Mouse (Mus musculus) olfactory bulb, adult 2 months (tissue): ENCODE data around the gene Cct7. TPM values are rescaled to one million over a fixed set of nuclear protein-coding genes. Genes with fewer than 3 reads are reported as not detected.

Experiments used
- H3K27ac ChIP-seq: fragments of 200-500 bp; 2 replicates; pipeline ENCODE4 v1.5.1; 2012; ENCODE audit warnings: low read depth, low read length; ENCODE audit not compliant: insufficient read depth
- H3K4me1 ChIP-seq: fragments of 200-500 bp; 2 replicates; pipeline ENCODE4 v1.6.1; 2012; ENCODE audit warnings: low read length; ENCODE audit not compliant: control insufficient read depth, insufficient read depth
- H3K4me3 ChIP-seq: fragments of 200-500 bp; 2 replicates; pipeline ENCODE4 v1.5.1; 2012; ENCODE audit warnings: mild to moderate bottlenecking, low read depth, low read length, moderate library complexity; ENCODE audit not compliant: insufficient read depth
- CTCF ChIP-seq: fragments of 200-500 bp; IDR thresholded peaks from 2 replicates; pipeline ENCODE4 v1.5.1; 2012; ENCODE audit warnings: low read depth, mild to moderate bottlenecking, low read length, moderate library complexity; ENCODE audit not compliant: insufficient read depth
- POLR2A ChIP-seq: fragments of 200-500 bp; IDR thresholded peaks from 2 replicates; pipeline ENCODE4 v1.6.1; 2012; ENCODE audit warnings: mild to moderate bottlenecking, low read depth, low read length, moderate library complexity; ENCODE audit not compliant: insufficient read depth
- WGBS: fragments of 180-500 bp; shearing (Covaris S2); methylation state at CpG from one replicate; pipeline ENCODE4 v1.1.7; 2018; 5-methylcytosine and 5-hydroxymethylcytosine counted together
- polyA plus RNA-seq: library from polyadenylated mRNA; stranded (reverse); fragments of >200 nt; gene quantifications from 2 replicates; pipeline ENCODE4 v1.2.4, GENCODE M21; 2012; ENCODE audit warnings: low replicate concordance; ENCODE audit not compliant: missing spikeins, insufficient read depth, insufficient read length

Gene Cct7
- polyA plus RNA-seq, 1 experiment = not detected

GRCm38 (mm10) chr6:85511286-85512055 is 60.2 kb downstream of the Cct7 start:
- 5% methylated on average over 88 of the region's 88 CpGs for WGBS
- peak overlapping the region; percentile 77 for H3K4me3 ChIP-seq
- no peak overlapping the region for H3K27ac ChIP-seq
- H3K4me1 ChIP-seq = peaks cover 18% of the 10 kb centered on the region
- no peak for TF ChIP-seq POLR2A
- TF ChIP-seq CTCF = no peak

DNA sequence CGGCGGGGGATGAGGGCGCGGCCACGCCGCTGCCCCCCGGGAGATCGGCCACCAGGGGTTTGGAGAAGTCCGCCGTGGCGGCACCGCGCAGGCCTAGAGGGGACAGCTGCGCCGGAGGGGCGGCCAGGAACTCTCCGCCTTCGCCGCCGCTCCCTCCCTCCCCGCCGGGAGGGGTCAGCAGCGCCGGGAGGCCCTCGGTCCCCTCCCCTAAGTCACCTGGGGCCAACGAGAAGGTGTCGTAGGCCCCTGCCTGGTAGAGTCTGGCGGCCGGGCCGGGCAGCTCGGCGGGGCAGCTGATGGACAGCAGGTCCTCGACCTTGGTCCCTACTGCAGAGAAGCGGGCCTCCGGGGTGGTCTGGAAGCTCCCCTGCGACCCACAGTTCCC is 60.7 kb downstream of the Cct7 start:
- Histone ChIP-seq H3K4me1 (peaks cover 18% of the 10 kb centered on the region), H3K27ac (no peak overlapping the region), H3K4me3 (peak overlapping the region; percentile 77)
- under 1% methylated on average over 35 of the region's 36 CpGs for WGBS
- TF ChIP-seq CTCF (no peak), POLR2A (no peak; the same call in 1 of the 2 replicates)

GRCm38 (mm10) chr6:85512577-85513530 is 61.5 kb downstream of the Cct7 start:
- peak overlapping the region; percentile 77 for H3K4me3 ChIP-seq
- 1% methylated on average over 82 of the region's 90 CpGs for WGBS
- H3K27ac ChIP-seq = peak overlapping the region; percentile 60
- no peak for TF ChIP-seq CTCF
- H3K4me1 ChIP-seq = peaks cover 19% of the 10 kb centered on the region

DNA sequence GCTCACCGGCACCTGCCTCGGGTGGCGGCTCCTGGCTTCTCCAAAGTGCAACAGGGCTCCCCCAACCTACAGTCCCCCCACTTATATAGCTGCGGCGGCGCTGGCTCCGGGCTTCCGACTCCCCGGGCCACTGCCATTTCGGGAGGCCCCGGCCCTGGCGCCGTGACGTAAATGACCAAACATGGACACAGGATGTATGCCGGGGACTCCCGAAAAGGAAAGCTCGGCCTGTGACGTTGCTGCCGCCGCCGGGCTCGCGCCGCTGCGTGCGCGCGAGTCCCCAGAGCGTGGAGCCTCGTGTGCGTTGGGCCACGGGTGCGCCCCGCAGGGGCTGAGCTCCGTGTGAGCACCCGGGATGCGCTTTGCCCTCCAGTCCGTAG is 62.2 kb downstream of the Cct7 start, which contains the start of gene Egr4:
Gene Egr4 (minus strand): TSS at position 59 of the 380 bp plus-strand sequence.
- Histone ChIP-seq H3K27ac (peak within 1 kb of the TSS; percentile 60), H3K4me1 (peaks cover 26% of the 10 kb centered on the region), H3K4me3 (peak within 1 kb of the TSS; percentile 77)
- under 1% methylated on average over 35 of the region's 38 CpGs for WGBS
- no peak for TF ChIP-seq CTCF
- TF ChIP-seq POLR2A = peak; percentile 50; the same call in 1 of the 2 replicates

GRCm38 (mm10) chr6:85515941-85516340 is 64.6 kb downstream of the Cct7 start:
- H3K27ac ChIP-seq = no peak overlapping the region
- no peak for TF ChIP-seq POLR2A
- TF ChIP-seq CTCF = no peak
- 59% methylated on average over 4 of the region's 4 CpGs for WGBS
- no peak overlapping the region for H3K4me3 ChIP-seq
- H3K4me1 ChIP-seq = peaks cover 25% of the 10 kb centered on the region

Other genes with a start within 250 kb of the Cct7 start
- gene Sfxn5, start 118.1 kb upstream of the Cct7 start, polyA plus RNA-seq = not detected in 2 replicates
- not detected in 2 replicates for gene Rab11fip5, start 76.9 kb upstream of the Cct7 start, polyA plus RNA-seq
- gene Noto, start 27.6 kb upstream of the Cct7 start, polyA plus RNA-seq = not detected in 2 replicates
- not detected in 2 replicates for gene Smyd5, start 19.5 kb upstream of the Cct7 start, polyA plus RNA-seq
- not detected in 2 replicates for gene Pradc1, start 456 bp downstream of the Cct7 start, polyA plus RNA-seq
- not detected in 2 replicates for gene Fbxo41, start 51.5 kb downstream of the Cct7 start, polyA plus RNA-seq
- gene Egr4, start 62.1 kb downstream of the Cct7 start, polyA plus RNA-seq = not detected in 2 replicates
- 30.3 TPM in 1 of 2 replicates, not detected in the other for gene Alms1, start 136.0 kb downstream of the Cct7 start, polyA plus RNA-seq